Mouse (Mus musculus) embryo, embryonic 10.5 days (tissue): ENCODE measurements around the gene Pakap.

ENCODE experiments used
- DNase-seq: peaks from one replicate; pipeline ENCODE4 v3.0.0-alpha.2; 2015; ENCODE audit warnings: low spot score

Gene Pakap

DNA sequence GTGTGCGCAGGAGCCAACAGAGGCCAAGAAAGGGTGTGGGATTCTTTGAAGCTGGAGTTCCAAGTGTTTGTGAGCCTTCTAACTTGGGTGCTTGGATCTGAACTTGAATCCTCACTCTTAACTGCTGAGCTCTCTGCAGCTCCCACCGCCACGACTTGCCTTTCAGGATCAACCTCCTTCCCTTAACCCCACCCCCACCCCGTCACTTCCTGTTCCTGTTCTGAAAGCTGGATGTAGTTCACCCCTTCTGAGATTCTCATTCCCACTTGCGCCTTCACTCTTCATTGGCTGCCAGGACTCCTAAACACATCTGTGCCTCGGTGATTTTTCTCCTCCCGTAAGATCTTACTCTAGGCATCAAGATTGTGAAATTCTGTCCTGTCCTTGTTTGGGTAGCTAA is 106.4 kb downstream of the Pakap start:
- DNase-seq: no peak

DNA sequence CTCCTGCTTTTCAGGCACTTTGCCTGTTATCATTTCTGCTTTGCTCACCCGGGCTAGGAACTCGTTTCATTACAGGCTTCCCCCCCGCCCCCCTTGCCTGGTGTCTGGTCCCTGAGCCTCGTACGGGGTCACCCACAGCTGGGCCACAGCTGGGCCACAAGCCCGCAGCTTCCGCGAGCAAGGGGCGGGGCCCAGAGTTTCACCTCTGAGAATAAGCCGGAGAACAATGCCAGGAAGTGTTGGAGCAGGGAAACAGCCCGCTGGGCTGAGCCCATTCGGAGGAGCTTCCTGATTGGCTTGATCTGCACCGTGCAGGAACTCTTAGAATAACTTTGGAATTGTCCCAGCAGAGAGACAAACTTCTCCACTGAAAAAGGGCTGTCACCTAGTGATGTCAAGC is 107.4 kb downstream of the Pakap start:
- peak; percentile 74 for DNase-seq

DNA sequence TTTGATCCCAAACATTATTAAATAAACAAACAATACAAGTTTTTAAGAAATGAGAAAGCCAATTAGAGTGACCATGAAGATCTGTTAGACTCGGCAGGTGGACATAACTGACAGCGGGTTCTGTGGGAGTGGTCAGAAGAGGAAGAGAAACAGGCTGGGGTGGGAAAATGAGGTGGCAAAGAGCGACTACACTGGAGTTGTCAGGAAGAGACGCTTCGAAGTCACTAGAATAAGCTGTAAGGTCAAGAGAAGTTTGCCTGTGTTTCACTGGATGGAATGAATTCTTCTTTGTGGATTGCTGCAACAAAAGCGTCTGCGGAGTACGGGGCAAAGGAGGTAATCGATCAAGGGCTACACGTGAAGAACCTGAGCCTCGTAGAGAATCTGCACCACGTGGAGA is 109.9 kb downstream of the Pakap start:
- DNase-seq: no peak

DNA sequence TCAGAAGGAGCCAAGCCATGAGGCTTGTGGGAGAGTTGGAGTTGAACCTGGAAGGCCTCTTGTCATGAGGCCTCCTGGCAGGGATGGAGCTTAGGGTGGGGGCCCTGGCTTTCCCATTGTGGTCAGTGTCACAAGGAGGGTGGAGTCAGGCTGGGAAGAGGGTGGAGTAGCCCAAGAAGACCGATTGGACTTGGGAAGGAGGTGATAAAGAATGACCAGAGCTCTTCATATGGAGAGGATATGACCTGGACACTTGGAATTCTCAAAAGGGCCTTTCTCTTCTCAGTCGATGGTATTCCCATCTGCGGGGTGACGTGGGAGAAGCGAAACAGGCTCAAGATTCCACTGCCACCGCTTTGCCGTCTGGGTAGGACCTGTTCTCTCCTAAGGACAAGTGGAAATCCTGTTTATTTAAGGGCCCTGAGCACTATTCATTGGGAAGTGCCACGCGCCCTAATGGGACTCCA is 111.0 kb downstream of the Pakap start:
- no peak for DNase-seq

DNA sequence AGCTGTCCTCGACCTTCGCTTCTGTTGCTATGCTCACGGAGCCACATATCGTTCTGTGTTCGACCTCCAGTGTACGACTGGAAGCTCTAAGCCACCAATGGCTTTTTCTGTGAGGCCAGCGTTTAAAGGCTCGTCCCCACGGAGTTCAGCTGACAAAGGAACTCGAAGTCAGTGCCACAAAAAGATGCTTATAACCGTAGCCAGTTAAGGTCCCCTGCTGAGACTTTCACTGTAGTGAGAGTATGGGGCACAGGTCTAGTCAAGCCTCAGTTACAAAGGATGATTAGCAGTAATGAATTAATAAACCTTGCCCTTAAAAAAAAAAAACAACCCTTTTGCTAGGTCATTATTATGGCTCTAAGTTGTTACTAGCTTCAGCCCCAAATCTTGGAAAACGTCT is 112.2 kb downstream of the Pakap start:
- DNase-seq: no peak

DNA sequence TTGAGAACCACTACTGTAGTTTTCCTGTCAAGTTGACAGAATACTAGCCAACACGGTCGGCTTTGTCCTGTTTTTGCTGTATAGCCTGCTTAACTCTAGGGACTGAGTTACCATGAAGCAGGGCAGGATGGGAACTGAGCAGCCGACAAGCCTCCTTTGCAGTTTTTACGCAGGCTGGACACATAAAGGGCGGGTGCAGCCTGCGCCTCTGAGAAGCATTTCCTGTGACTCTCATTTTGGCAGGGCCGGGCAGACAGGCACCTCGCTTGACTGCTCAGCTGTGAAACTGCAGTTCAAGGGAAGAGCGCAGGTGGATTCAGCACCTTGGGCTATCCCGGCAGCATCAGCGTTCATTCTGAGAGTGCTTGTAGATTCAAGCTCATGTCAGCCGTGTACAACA is 113.5 kb downstream of the Pakap start:
- DNase-seq: no peak

DNA sequence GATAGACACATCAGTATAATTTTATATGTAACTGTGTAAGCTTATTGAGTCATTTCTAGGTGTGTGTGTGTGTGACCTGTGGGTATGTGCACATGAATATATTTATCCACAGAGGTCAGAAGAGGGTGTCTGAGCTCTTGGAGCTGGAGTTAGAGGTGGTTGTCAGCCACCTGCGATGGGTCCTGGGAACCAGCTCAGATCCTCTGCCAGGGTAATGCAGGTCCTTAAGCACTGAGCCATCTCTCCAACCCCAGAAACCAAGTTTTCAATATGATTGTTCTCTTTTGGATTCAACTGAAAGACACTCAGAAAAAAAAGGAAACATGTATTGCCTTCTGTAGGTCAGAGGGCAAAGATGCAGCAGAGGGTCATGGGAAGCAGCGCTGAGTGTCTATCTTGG is 114.4 kb downstream of the Pakap start:
- no peak for DNase-seq

DNA sequence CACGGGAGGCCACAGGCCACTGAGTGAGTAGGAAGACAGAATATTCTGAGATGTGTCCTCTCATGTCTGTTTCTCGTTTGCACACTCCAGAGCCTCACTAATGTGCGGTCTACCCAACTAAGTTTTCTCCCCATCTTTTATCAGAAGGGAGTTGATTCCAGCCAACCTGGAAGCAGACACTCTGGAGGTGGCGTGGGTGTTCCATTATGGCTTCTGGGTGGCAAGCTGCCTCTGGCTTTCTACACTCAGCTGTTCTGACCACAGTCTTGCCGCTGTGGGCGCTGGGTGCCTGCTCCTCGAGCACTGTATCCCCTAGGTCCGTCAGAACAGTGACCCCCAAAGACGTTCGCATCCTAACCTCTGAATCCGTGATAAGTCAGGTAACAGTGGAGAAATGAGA is 115.0 kb downstream of the Pakap start:
- no peak for DNase-seq

DNA sequence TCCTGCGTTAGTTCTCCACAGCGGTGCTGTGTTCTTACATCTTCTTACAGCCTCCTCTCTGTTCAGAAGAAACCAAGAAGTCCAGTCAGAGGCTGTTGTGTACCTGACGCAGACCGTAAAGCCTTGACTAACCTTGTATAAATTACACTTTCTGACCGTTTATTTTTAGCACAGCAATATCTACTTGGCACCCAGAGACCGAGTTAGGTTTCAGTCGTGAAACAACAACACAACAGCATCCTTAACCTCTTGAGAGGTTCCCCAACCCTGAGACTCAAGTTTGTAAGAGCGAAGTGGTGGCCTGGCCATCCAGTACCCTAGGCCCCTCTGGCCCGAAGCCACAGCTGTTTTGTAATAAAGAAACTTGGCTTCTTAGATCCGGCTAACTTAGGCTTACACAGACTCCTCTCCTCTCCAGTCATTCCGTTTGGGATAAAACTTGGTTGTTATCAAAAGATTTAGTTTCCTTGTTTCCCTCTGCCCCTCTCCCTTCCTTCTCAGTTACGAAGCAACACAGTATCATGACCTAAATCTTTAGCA is 116.8 kb downstream of the Pakap start:
- no peak for DNase-seq

DNA sequence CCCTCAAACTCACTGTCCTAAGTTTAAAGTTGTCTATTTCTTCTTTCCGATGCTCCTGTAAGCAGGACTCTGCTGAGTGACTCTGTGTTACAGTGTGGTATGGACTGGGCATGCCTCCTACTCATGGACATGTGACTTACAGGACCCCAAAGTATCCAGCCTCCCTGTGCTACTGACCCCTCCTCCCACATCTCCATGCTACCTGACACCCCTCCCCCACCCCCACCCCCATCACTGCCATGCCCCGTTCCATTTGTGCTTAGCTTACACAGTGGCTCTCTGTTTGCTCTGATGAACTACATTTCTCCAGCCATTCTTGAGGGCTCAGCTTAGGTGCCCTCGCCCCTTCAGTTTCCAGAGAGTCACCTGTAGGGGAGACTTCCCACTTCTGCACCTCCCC is 118.8 kb downstream of the Pakap start:
- DNase-seq: no peak

DNA sequence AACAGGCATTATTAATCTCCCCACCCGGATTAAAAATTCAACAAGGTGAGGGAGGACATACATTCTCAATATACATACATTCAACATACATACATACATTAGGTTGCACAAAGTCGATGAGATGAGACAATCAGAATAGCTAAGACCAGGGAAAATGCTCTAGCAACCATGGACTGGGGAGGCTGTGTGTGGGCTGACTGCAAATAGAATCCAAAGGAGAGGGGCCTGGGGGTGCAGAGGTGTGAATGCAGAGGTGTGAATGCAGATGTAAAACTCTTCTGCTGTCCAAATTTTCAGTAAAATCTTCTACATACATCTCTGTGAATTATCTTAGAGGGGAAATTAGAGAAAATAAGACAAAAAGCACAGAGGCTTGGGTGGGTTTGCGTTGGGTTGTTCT is 119.6 kb downstream of the Pakap start:
- DNase-seq: no peak

DNA sequence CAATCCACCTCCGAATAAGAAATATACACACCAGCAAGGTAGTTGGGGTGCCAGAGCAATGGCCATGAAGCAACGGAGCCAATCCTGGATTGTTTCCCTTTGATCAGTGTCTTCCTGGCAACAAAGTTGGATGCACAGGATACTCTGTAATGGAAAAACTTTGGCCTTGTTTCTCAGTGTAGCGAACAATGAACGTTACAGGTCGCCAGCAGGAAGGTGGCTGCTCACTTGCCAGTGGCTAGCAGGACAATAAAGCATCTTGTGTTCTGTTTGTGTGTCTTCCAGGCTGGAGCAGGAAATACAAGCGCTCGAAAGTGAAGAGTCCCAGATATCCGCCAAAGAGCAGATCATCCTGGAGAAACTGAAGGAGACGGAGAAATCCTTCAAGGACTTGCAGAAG is 120.2 kb downstream of the Pakap start:
- DNase-seq: no peak

DNA sequence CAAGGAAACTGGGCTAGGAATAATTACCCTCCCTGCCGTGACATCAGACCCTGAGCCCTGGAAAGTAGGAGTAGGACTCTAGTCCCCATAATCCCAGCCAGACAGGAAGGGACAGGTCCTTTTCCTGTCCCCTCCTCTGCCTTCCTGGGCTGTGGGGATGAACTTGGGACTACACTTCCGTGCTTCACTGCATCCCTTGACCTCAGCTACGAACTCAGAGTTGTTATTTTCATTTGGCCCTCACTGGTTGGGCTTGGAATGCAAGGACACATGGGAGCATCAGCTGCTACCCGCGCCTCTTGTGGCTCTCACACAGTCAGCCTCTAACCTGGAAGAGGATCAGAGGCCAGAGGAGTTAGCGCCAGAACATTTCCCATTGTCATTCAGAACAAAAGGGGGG is 122.0 kb downstream of the Pakap start:
- no peak for DNase-seq

DNA sequence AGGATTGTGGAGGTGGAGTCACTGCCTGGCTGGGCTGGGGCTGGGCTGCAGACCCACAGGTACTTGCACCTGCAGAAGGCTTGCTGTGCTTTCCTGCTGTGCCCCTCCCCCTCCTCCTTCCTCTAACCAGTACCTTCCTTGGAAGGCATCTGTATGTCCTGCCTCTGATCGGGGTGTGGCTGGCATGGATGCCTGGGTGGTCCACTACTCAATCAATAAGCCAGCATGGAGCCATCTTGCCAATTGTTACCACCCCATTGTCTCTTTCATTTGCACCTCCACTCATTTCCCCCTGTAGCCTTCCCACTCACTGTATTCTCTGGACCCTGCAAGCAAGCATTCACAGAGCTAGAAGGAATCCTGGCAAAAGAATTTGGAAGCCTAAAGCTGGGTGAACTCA is 122.8 kb downstream of the Pakap start:
- DNase-seq: no peak

DNA sequence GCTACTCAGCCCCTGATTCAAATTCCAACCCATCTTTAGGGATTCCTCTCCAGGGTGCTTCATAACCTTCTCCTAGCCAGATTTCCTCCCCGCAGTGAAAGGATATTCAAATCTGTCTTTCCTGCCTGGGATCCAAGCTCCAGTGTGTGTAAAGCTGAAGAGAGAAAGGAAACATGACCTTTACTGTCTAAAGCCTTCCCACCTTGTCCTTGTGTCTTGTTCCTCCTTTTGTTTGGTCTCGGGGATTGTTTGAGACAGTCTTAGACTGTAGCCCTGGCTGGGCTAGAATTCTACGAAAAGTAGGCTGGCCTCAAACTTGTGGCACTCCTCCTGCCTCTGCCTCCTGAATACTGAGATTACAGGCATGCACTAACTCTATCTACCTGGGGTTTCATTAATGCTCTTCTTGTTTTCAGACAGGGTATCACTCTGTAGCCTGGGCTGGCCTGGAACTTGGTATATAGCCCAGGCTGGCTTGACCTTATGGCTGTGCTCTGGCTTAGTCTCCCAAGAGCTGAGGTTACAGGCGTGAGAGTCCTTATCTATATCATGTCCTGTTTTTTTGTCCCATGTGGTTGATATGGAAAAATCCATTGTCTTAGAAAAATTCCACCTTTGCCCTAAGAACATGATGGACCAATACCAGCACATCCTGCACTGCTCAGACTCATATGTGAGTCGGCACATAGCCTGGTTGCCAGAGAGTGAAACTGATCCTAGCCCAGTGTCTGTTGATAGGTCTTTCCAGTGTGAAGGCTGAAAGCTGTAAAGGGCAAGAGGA is 126.6 kb downstream of the Pakap start:
- no peak for DNase-seq

DNA sequence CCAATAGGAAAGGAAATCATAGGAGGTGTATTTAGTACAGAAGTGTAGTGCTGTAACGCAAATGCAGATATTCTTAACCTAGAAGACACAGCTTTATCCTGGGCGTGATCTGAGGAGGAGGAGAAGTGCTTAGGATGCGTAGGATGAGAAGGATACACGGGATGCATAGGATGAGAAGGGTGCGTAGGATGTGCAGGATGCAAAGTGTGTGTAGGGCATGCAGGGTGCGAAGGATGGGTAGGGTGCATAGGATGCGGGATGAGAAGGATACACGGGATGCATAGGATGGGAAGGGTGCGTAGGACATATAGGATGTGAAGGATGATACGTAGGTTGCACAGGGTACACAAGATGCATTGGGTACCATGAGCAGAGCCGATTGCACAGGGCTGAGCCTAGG is 129.0 kb downstream of the Pakap start:
- no peak for DNase-seq

DNA sequence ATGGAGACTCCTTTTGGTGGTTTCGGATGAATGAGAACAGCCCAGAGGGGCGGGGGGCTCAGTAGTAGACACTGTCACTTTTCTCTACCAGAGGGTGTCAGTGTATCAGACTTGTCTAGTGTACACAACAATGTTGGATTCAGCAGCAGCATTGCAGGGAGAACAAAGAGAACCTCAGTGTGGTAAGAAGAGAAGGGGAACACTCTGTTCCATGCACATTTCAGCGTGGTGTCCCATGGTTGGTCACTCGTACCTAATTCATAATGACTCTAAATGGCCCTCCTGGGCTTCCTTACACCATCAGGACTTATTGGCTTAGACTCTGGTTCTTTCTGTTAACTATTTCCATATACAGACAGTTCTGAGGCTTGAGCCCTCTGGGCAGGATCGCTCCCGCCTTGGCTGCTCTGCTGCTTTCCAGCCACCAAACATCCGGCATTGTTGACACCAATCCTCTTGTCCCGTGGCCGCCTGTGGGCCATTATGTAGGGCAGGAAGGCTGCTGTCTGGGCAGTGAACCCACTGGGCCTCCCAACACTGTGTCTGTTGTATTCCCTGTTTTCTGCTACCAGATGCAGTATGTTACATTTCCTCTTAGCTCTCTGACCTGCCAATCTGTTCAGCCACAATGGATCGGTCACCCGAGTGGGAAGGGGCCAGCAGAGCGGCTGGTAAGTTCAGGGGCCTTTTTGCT is 130.1 kb downstream of the Pakap start:
- no peak for DNase-seq

DNA sequence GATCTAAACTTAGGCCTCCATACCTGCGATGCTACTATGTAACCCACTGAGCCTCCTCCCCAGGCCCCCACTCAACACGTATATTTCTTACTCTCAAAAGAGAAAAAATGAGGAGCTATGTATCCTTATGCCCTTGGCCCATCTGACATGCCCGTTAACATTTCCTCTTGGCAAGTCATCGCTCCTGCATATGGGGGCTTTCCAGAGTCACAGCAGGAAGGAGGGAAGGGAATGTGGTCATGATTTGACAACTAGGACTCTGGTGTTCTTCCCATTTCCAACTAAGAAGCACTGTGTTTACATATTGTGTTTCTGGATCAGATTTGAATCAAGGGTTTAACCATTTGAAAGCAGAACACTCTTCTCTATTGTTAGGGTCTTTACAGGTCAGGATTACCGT is 133.6 kb downstream of the Pakap start:
- no peak for DNase-seq

DNA sequence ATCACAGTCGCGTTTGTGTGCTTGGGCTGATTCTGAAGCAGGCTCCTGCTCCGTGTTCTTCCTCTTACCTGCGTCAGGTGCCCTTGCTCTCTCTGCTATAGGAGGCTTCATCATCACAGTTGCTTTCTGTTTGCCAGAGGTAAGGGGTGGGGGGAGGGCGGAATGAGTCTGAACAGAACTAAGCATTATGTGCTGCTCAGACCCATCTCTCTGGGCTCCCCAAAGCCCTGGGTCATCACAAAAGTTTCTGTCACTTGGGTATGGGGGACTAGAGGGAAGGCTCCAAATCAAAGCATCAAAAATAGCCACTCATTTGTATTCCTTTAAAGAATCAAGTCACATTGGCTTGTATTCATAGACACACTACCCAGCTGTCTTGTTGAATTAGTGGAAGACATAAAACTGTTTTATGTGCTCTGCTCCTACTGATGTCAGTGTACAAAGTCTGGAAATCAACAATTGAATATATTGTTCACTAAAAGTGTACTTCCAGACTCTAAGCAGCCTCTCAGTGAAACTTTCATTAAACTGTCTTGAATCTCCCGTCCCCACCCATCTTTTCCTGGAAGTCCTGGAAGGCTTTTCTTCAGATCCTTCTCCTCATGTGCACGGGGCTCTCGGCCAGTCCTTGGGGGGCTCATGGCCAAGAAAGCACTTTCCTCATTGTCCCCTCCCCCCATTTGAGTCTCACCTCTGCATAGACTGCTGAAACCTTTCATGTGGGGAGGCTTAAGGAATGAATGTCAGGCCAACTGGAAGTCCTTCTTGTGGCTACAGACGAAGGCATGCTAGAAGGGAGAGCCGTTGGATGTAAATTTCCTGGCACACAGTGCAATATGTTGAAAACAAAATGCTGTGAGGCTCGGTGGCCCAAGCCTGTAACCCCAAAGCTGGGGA is 135.8 kb downstream of the Pakap start:
- no peak for DNase-seq

DNA sequence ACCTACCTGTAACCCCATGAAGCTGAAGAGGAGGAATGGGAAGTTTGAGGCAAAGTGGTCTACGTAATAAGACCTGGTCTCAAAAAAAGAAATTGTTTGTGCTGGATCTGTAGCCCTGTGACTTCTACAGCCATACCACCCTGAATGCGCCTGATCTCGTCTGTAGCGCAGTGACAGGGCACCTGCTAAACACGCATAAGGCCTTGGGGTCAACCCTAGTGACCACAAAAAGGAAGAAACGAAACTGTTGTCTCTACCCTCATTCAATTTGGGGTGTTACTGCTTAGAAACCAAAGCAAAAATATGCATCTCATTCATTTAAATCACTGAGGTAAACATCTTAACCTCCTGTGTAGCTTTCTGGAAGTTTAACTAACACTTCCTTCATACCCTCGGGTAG is 136.6 kb downstream of the Pakap start:
- no peak for DNase-seq

DNA sequence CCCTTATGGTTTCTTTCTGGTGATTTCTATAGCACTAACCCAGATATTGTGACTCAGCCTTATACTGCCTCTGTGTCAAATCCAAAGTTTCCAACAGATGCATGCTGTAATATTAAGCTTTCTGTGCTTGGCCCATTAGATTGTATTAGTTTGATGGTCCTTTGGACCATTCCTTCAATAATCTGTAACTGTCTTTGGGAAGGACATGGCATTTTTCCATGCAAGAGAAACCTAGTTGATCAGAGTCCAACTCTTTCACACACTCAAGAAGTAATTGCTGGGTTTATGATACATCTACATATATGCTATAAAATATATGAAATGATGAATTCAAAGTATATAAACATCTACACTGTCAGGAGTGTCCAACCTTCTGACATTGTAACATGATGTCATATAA is 147.9 kb downstream of the Pakap start:
- no peak for DNase-seq

DNA sequence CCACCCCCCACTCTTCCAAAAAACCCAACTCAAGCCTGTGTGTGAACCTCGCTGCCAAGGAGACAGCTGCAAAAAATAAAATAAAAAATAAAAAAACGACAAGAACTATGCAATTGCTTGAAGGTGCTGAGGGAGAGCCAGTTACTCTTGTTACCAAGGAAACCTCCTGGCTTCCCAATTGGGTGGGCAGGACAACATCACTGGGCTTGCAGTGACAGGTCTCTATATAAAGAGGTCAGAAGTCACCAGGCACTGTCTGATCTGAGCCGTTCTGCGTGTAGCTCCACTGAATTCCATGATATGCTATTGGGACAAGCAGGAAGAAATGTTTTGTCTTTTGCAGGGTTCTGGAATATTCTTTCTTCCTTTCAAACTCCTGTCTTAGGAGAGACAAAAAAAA is 148.8 kb downstream of the Pakap start:
- DNase-seq: peak; percentile 66

DNA sequence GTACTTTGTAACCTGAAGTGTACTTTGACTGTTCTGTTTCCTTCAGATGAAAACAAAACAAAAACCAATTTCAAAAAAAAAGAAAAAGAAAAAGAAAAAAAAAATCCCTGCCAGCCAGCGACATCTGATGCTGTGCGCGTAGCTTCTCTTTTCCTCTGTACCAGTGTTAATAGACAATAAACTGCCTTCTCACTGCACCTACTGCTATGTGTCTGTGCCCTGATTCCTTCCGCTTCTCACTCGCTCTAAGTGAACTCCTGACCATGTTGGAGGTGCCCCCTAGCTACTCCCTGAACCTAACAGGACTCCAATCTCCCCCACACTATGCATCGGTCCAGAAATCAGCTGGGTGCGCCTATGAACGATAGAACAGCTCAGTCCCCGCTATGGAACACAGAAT is 149.4 kb downstream of the Pakap start, which contains the start of gene Akap2:
Akap2 (plus strand) TSS at position 304 of the 400 bp plus-strand sequence.
- no peak for DNase-seq
